Mouse (Mus musculus) olfactory bulb, adult 2 months (tissue): ENCODE results near the gene Syce3.

Experiments
- CTCF ChIP-seq: fragments of 200-500 bp; IDR thresholded peaks from 2 replicates; pipeline ENCODE4 v1.5.1; 2012; ENCODE audit warnings: low read depth, mild to moderate bottlenecking, low read length, moderate library complexity; ENCODE audit not compliant: insufficient read depth
- POLR2A ChIP-seq: fragments of 200-500 bp; IDR thresholded peaks from 2 replicates; pipeline ENCODE4 v1.6.1; 2012; ENCODE audit warnings: mild to moderate bottlenecking, low read depth, low read length, moderate library complexity; ENCODE audit not compliant: insufficient read depth

DNA sequence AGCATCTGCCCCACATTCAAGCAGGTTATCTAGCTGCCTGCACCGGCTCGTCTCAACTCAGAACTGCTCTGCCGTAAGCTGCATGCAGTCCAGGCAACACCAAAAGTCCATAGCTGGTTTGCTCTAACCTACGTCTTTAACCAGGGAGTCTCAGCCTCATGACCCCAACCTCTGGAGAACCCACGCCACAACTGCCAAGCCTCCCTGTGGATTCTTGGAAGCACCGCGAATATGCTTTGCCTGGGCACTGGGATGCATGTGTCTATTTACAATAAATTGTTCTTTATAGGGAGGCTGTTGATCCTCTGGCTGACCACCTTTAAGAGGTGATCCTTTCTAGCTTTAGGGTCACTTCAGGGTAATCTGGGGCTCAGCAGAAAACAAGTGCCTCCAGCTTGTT is 37.8 kb downstream of the Syce3 start:
- no peak for TF ChIP-seq POLR2A
- no peak for TF ChIP-seq CTCF
